8 mouse cellular contexts compared by ENCODE assay signal in the genomic region with DNA sequence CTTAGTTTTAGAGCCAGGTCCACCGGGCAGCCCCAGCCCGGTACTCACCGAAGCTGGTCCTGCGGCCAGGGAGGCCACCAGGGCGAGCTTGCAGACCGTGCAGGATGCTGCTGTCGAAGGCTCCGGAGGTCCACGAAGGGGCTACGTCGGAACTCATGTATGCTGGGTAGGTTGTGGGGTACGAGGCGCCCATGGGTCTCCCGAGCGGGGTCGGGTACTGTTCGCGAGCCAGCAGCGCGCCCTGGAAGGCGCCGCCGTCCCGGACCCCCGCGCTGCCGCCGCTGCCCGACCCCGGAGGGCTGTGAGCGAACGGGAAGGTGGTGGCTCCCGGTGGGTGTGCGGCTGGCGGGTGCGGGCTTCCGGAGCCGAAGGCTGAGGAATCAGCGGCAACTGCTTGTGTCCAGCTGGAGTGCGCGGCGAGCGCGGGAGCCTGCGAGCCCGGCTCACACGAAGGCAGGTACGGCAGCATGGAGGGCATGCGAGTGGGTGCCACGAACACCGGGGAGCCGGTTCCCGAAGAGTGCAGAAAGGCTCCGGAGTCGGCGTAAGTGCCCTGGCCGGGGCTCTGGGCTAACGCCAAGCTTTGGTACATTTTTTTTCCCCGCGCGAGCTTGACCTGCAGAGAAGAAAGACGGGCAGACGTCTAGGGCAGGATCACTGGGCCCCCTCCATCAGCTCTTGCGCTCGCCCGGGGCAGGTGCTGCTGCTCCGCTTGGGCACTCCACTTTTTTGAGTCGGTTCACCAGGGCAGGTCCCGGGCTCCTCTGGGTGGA. TPM values are rescaled to one million over a fixed set of nuclear protein-coding genes. Genes with fewer than 3 reads are reported as not detected.
DNase-seq lines count a peak whose midpoint lies in the region; ATAC-seq and TF ChIP-seq lines count a peak whose summit lies in the region.

No protein-coding gene starts in this region.

- no peaks in the 10 kb centered on the region for H3K36me3 ChIP-seq in hindbrain, embryonic 15.5 days
- H3K36me3 ChIP-seq in liver, postnatal 0 days (replicated peaks; ENCODE audit: insufficient read depth, low read length): no peaks in the 10 kb centered on the region

- WGBS in hindbrain, embryonic 15.5 days: under 1% methylated on average over 69 of the region's 69 CpGs
- WGBS in liver, postnatal 0 days (ENCODE audit: insufficient replicate concordance): 3% methylated on average over 56 of the region's 69 CpGs

- TF ChIP-seq EP300 in liver, postnatal 0 days (IDR thresholded peaks at IDR 0.05; ENCODE audit: low read depth): no peak

- H3K9ac ChIP-seq in hindbrain, embryonic 15.5 days: no peak overlapping the region
- H3K9ac ChIP-seq in liver, postnatal 0 days (replicated peaks): no peak overlapping the region

- peaks cover 16% of the 10 kb centered on the region for H3K4me1 ChIP-seq in hindbrain, embryonic 15.5 days (replicated peaks)
- H3K4me1 ChIP-seq in liver, postnatal 0 days (ENCODE audit: insufficient read depth): no peaks in the 10 kb centered on the region; the same call in 1 of the 2 replicates

- no peak for ATAC-seq in hindbrain, embryonic 15.5 days (ENCODE audit: low FRiP score, low read depth)
- no peak for ATAC-seq in liver, postnatal 0 days
- no peak for ATAC-seq in CD4-positive, CD25-positive, alpha-beta regulatory T cell, adult 4 months

- DNase-seq in adrenal gland, adult 2 months: peak; percentile 11
- no peak for DNase-seq in adrenal gland, adult 18-20 months (ENCODE audit: low spot score in 2 of 2)
- peak; percentile 12 for DNase-seq in ES-CJ7 (ENCODE audit: low read depth, low spot score)
- DNase-seq in liver, postnatal 0 days: no peak
- no peak for DNase-seq in frontal cortex, adult 2 months (ENCODE audit: extremely low spot score in 1 of 2, low spot score in 1 of 2)
- DNase-seq in gastrocnemius, postnatal 10 days: no peak

- H3K4me2 ChIP-seq in hindbrain, embryonic 15.5 days: peak overlapping the region; percentile 50
- peak overlapping the region; percentile 52 for H3K4me2 ChIP-seq in liver, postnatal 0 days (ENCODE audit: low read depth, low read length)

- no peak for TF ChIP-seq CTCF in liver, postnatal 0 days (IDR thresholded peaks at IDR 0.05; ENCODE audit: low read depth)

- peak overlapping the region; percentile 24 for H3K4me3 ChIP-seq in hindbrain, embryonic 15.5 days
- peak overlapping the region; percentile 28 for H3K4me3 ChIP-seq in liver, postnatal 0 days (ENCODE audit: low read depth, low read length)

- H3K27ac ChIP-seq in hindbrain, embryonic 15.5 days (replicated peaks): no peak overlapping the region
- no peak overlapping the region for H3K27ac ChIP-seq in liver, postnatal 0 days (ENCODE audit: low read depth)

- H3K9me3 ChIP-seq in hindbrain, embryonic 15.5 days: no peaks in the 10 kb centered on the region
- no peaks in the 10 kb centered on the region for H3K9me3 ChIP-seq in liver, postnatal 0 days (ENCODE audit: low read length)

- peaks cover 71% of the 10 kb centered on the region for H3K27me3 ChIP-seq in hindbrain, embryonic 15.5 days
- H3K27me3 ChIP-seq in liver, postnatal 0 days (ENCODE audit: insufficient read depth, low read length): peaks cover 50% of the 10 kb centered on the region

RNA-seq across cellular contexts. Expression of a gene that starts 0.5 kb away (rescaled TPM):
- under 1 TPM; 0.09 to 0.28 TPM for total RNA-seq in adrenal gland, adult 2 months (2021)
- polyA plus RNA-seq in adrenal gland, adult 2 months (2012; rRNA removed): 0.25 and 0.31 TPM in 2 replicates
- under 1 TPM in 1 of 2 experiments, not detected in 1; 0.16 TPM for total RNA-seq in adrenal gland, adult 18-20 months (2021)
- not detected in 2 replicates for polyA plus RNA-seq in hindbrain, embryonic 15.5 days (2015; fragmentation: Nextera tagmentation; extraction: Ambion mirVana)
- 0.08 and 0.11 TPM in 2 replicates for polyA plus RNA-seq in liver, postnatal 0 days (2015; fragmentation: Nextera tagmentation; extraction: Ambion mirVana)
- polyA plus RNA-seq in CD4-positive, CD25-positive, alpha-beta regulatory T cell, adult 4 months (2017; shearing (Covaris generic)): not detected
- polyA plus RNA-seq in frontal cortex, adult 2 months (2012; rRNA removed): not detected in 2 replicates
- not detected for total RNA-seq in gastrocnemius, postnatal 10 days (2021)

RNA-seq across cellular contexts. Expression of a gene that starts 44.3 kb away (rescaled TPM):
- not detected for total RNA-seq in adrenal gland, adult 2 months (2021)
- polyA plus RNA-seq in adrenal gland, adult 2 months (2012; rRNA removed): not detected in 2 replicates
- not detected for total RNA-seq in adrenal gland, adult 18-20 months (2021)
- polyA plus RNA-seq in hindbrain, embryonic 15.5 days (2015; fragmentation: Nextera tagmentation; extraction: Ambion mirVana): not detected in 2 replicates
- not detected in 2 replicates for polyA plus RNA-seq in liver, postnatal 0 days (2015; fragmentation: Nextera tagmentation; extraction: Ambion mirVana)
- not detected for polyA plus RNA-seq in CD4-positive, CD25-positive, alpha-beta regulatory T cell, adult 4 months (2017; shearing (Covaris generic))
- 0.04 TPM in 1 of 2 replicates, not detected in the other for polyA plus RNA-seq in frontal cortex, adult 2 months (2012; rRNA removed)
- not detected for total RNA-seq in gastrocnemius, postnatal 10 days (2021)

Comparison
In these comparisons a context has a peak if more than half of its experiments do, and no peak if none do; other contexts are left out.
1. DNase-seq: peak in adrenal gland, adult 2 months (single experiment) and ES-CJ7 (single experiment); none in adrenal gland, adult 18-20 months (0 of 2), liver, postnatal 0 days (single experiment), frontal cortex, adult 2 months (0 of 2) and gastrocnemius, postnatal 10 days (single experiment).